Mouse (Mus musculus): Measurements from ENCODE around the gene Twf2. TPM values are rescaled to one million over a fixed set of nuclear protein-coding genes. Genes with fewer than 3 reads are reported as not detected.

The Twf2 gene
- total and polyA plus RNA-seq, 3 experiments: 66.8 to 101 TPM; not detected in 1

GRCm38 (mm10) chr9:106261058-106261457 lies 58.1 kb downstream of the Twf2 start:
- Histone ChIP-seq H3K9me3 (replicated peaks; ENCODE audit: insufficient read depth, low read length) (no peaks in the 10 kb centered on the region), H3K4me1 (ENCODE audit: control insufficient read depth in 1 of 2, insufficient read depth in 2 of 2, low read length in 2 of 2) (peaks cover 0 to 11% of the 10 kb centered on the region in 2 experiments; a peak in 1 of 4 replicates), H3K9ac (ENCODE audit: control insufficient read depth, low read depth, low read length, poor library complexity, severe bottlenecking) (no peak overlapping the region), H3K4me3 (ENCODE audit: control insufficient read depth in 1 of 2, insufficient read depth in 1 of 2, low read depth in 2 of 2, low read length in 2 of 2) (no peak overlapping the region), H3K79me2 (ENCODE audit: control insufficient read depth, insufficient read depth, low read length, poor library complexity) (no peaks in the 10 kb centered on the region), H3K27me3 (ENCODE audit: control insufficient read depth in 1 of 2, insufficient read depth in 2 of 2, low read length in 2 of 2) (peaks cover 0 to 10% of the 10 kb centered on the region in 2 experiments; a peak in 2 of 4 replicates), H3K36me3 (ENCODE audit: control insufficient read depth in 1 of 2, insufficient read depth in 2 of 2, low read length in 2 of 2) (no peaks in the 10 kb centered on the region), H3K27ac (ENCODE audit: control insufficient read depth, low read depth, low read length) (no peak overlapping the region)
- DNase-seq (ENCODE audit: low read depth, low spot score): no peak
- TF ChIP-seq JUND (IDR thresholded peaks at IDR 0.05; ENCODE audit: low read depth, low read length) (no peak), MXI1 (IDR thresholded peaks at IDR 0.05; ENCODE audit: low read depth, low read length) (no peak), MYC (IDR thresholded peaks at IDR 0.05; ENCODE audit: low read depth, low read length) (no peak), SIN3A (IDR thresholded peaks at IDR 0.05; ENCODE audit: low read length) (no peak), MAZ (IDR thresholded peaks at IDR 0.05; ENCODE audit: low read depth, low read length) (no peak), USF1 (IDR thresholded peaks at IDR 0.05; ENCODE audit: low read depth, low read length) (no peak), SMC3 (IDR thresholded peaks at IDR 0.05; ENCODE audit: low read depth, low read length) (no peak), ZKSCAN1 (IDR thresholded peaks at IDR 0.05; ENCODE audit: low read depth, low read length) (no peak), USF2 (IDR thresholded peaks at IDR 0.05; ENCODE audit: borderline replicate concordance in 1 of 2, insufficient read depth in 1 of 2, low read depth in 1 of 2, low read length in 2 of 2) (no peak), ETS1 (IDR thresholded peaks at IDR 0.05; ENCODE audit: low read depth, low read length) (no peak)

GRCm38 (mm10) chr9:106261491-106261890 lies 58.6 kb downstream of the Twf2 start:
- no peak for DNase-seq (ENCODE audit: low read depth, low spot score)
- H3K4me1 ChIP-seq (ENCODE audit: control insufficient read depth in 1 of 2, insufficient read depth in 2 of 2, low read length in 2 of 2): peaks cover 0 to 11% of the 10 kb centered on the region in 2 experiments; a peak in 1 of 4 replicates
- H3K27me3 ChIP-seq (ENCODE audit: control insufficient read depth in 1 of 2, insufficient read depth in 2 of 2, low read length in 2 of 2): peaks cover 0 to 6% of the 10 kb centered on the region in 2 experiments; a peak in 2 of 4 replicates
- TF ChIP-seq UBTF (IDR thresholded peaks at IDR 0.05; ENCODE audit: borderline replicate concordance, insufficient read depth, low read depth, low read length) (no peak), MAX (IDR thresholded peaks at IDR 0.05; ENCODE audit: low read length) (no peak), GATA1 (IDR thresholded peaks at IDR 0.05; ENCODE audit: low read depth, low read length) (no peak), TBP (IDR thresholded peaks at IDR 0.05; ENCODE audit: low read depth, low read length) (no peak), TCF12 (IDR thresholded peaks at IDR 0.05; ENCODE audit: low read depth, low read length) (no peak), RCOR1 (IDR thresholded peaks at IDR 0.05; ENCODE audit: low read depth, low read length) (no peak), NRF1 (IDR thresholded peaks at IDR 0.05; ENCODE audit: insufficient read depth, low read depth, low read length, poor library complexity, severe bottlenecking) (no peak), ZC3H11A (IDR thresholded peaks at IDR 0.05; ENCODE audit: low read depth, low read length) (no peak), POLR2AphosphoS5 (IDR thresholded peaks at IDR 0.05; ENCODE audit: borderline replicate concordance, low read depth, low read length) (no peak), RAD21 (IDR thresholded peaks at IDR 0.05; ENCODE audit: low read depth, low read length) (no peak), USF2 (IDR thresholded peaks at IDR 0.05; ENCODE audit: borderline replicate concordance in 1 of 2, insufficient read depth in 1 of 2, low read depth in 1 of 2, low read length in 2 of 2) (no peak), ETS1 (IDR thresholded peaks at IDR 0.05; ENCODE audit: low read depth, low read length) (no peak), CHD1 (IDR thresholded peaks at IDR 0.05; ENCODE audit: low read depth, low read length) (no peak), GABPA (IDR thresholded peaks at IDR 0.05; ENCODE audit: low read depth, low read length) (no peak), EP300 (IDR thresholded peaks at IDR 0.05; ENCODE audit: low read depth in 1 of 2, low read length in 2 of 2) (no peak), TAL1 (IDR thresholded peaks at IDR 0.05; ENCODE audit: low read length) (no peak), ZKSCAN1 (IDR thresholded peaks at IDR 0.05; ENCODE audit: low read depth, low read length) (no peak), BHLHE40 (IDR thresholded peaks at IDR 0.05; ENCODE audit: borderline replicate concordance, low read depth, low read length) (no peak)
- no peaks in the 10 kb centered on the region for H3K79me2 ChIP-seq (ENCODE audit: control insufficient read depth, insufficient read depth, low read length, poor library complexity)
- H3K9ac ChIP-seq (ENCODE audit: control insufficient read depth, low read depth, low read length, poor library complexity, severe bottlenecking): no peak overlapping the region
- H3K9me3 ChIP-seq (replicated peaks; ENCODE audit: insufficient read depth, low read length): no peaks in the 10 kb centered on the region
- no peak overlapping the region for H3K27ac ChIP-seq (ENCODE audit: control insufficient read depth, low read depth, low read length)
- no peak overlapping the region for H3K4me3 ChIP-seq (ENCODE audit: control insufficient read depth in 1 of 2, insufficient read depth in 1 of 2, low read depth in 2 of 2, low read length in 2 of 2)
- H3K36me3 ChIP-seq (ENCODE audit: control insufficient read depth in 1 of 2, insufficient read depth in 2 of 2, low read length in 2 of 2): no peaks in the 10 kb centered on the region

Data from MEL (cell line).